Mouse (Mus musculus) kidney, embryonic 14.5 days (tissue): ENCODE data around the gene Adam8. TPM values are rescaled to one million over a fixed set of nuclear protein-coding genes. Genes with fewer than 3 reads are reported as not detected.

ENCODE experiments used
- ATAC-seq: fragments of 200-750 bp; cut with Nextera tagmentation; 2 replicates; pipeline ENCODE4 v1.8.0; 2017; ENCODE audit warnings: moderate number of reproducible peaks, mild to moderate bottlenecking, moderate TSS enrichment, moderate library complexity; ENCODE audit not compliant: low FRiP score, low TSS enrichment
- H3K27ac ChIP-seq: fragments of 300-500 bp; sonication (generic); 2 replicates; pipeline ENCODE4 v1.5.1; 2014; ENCODE audit warnings: low read depth, mild to moderate bottlenecking, low read length, moderate library complexity, mixed read lengths
- H3K27me3 ChIP-seq: fragments of 300-500 bp; sonication (generic); 2 replicates; pipeline ENCODE4 v1.6.1; 2014; ENCODE audit warnings: mild to moderate bottlenecking, low read length; ENCODE audit not compliant: control insufficient read depth, insufficient read depth
- H3K36me3 ChIP-seq: fragments of 300-500 bp; sonication (generic); 2 replicates; pipeline ENCODE4 v1.6.1; 2014; ENCODE audit warnings: low read length, mixed read lengths; ENCODE audit not compliant: control insufficient read depth, insufficient read depth
- H3K4me1 ChIP-seq: fragments of 300-500 bp; sonication (generic); 2 replicates; pipeline ENCODE4 v1.6.1; 2014; ENCODE audit warnings: low read length, mixed read lengths; ENCODE audit not compliant: control insufficient read depth, insufficient read depth
- H3K4me2 ChIP-seq: fragments of 300-500 bp; sonication (generic); replicated peaks from 2 replicates; pipeline ENCODE4 v1.6.1; 2014; ENCODE audit warnings: low read depth, mild to moderate bottlenecking, low read length
- H3K4me3 ChIP-seq: fragments of 300-500 bp; sonication (generic); 2 replicates; pipeline ENCODE4 v1.5.1; 2014; ENCODE audit warnings: mild to moderate bottlenecking, low read length
- H3K9ac ChIP-seq: fragments of 300-500 bp; sonication (generic); 2 replicates; pipeline ENCODE4 v1.6.1; 2014; ENCODE audit warnings: low read depth, mild to moderate bottlenecking, low read length, moderate library complexity
- H3K9me3 ChIP-seq: fragments of 300-500 bp; sonication (generic); 2 replicates; pipeline ENCODE4 v1.6.1; 2016; ENCODE audit warnings: low read length; ENCODE audit not compliant: control insufficient read depth
- WGBS: fragments of 180-500 bp; shearing (Covaris S2); extraction: QIAGEN DNeasy Blood & Tissue Kit; methylation state at CpG from one replicate; pipeline ENCODE4 v1.1.7; 2014; 5-methylcytosine and 5-hydroxymethylcytosine counted together
- polyA plus RNA-seq: library from polyadenylated mRNA; unstranded; fragments of >200 nt; fragmentation: Nextera tagmentation; extraction: Ambion mirVana; gene quantifications from 2 replicates; pipeline ENCODE4 v1.2.1, GENCODE M21; 2014

The Adam8 gene
- polyA plus RNA-seq, 1 experiment from 2014 or later: 0.85 TPM

- no peak overlapping the region for H3K27ac ChIP-seq
- H3K9me3 ChIP-seq: no peaks in the 10 kb centered on the region
- H3K9ac ChIP-seq: no peak overlapping the region
- H3K4me1 ChIP-seq: no peaks in the 10 kb centered on the region
- no peak overlapping the region for H3K4me3 ChIP-seq
- WGBS: 94% methylated on average over 9 of the region's 9 CpGs
- no peak overlapping the region for H3K4me2 ChIP-seq
- peaks cover 50% of the 10 kb centered on the region for H3K36me3 ChIP-seq
- H3K27me3 ChIP-seq: no peaks in the 10 kb centered on the region
- no peak for ATAC-seq
These were observed 14.7 kb upstream of the Adam8 start for GRCm38 (mm10) chr7:140006861-140007611.

GRCm38 (mm10) chr7:140004666-140005065, 12.3 kb upstream of the Adam8 start:
- H3K27me3 ChIP-seq: no peaks in the 10 kb centered on the region
- H3K9ac ChIP-seq: no peak overlapping the region
- peaks cover 68% of the 10 kb centered on the region for H3K36me3 ChIP-seq
- no peaks in the 10 kb centered on the region for H3K9me3 ChIP-seq
- H3K4me3 ChIP-seq: no peak overlapping the region
- H3K27ac ChIP-seq: no peak overlapping the region
- H3K4me1 ChIP-seq: no peaks in the 10 kb centered on the region
- ATAC-seq: no peak
- 93% methylated on average over 8 of the region's 8 CpGs for WGBS
- no peak overlapping the region for H3K4me2 ChIP-seq

GRCm38 (mm10) chr7:140001086-140001740, 8.9 kb upstream of the Adam8 start:
- Histone ChIP-seq H3K9me3 (no peaks in the 10 kb centered on the region), H3K27me3 (no peaks in the 10 kb centered on the region), H3K4me3 (no peak overlapping the region), H3K4me2 (no peak overlapping the region), H3K4me1 (no peaks in the 10 kb centered on the region), H3K9ac (no peak overlapping the region), H3K27ac (no peak overlapping the region), H3K36me3 (peaks cover 83% of the 10 kb centered on the region)
- 62% methylated on average over 12 of the region's 12 CpGs for WGBS
- no peak for ATAC-seq

DNA sequence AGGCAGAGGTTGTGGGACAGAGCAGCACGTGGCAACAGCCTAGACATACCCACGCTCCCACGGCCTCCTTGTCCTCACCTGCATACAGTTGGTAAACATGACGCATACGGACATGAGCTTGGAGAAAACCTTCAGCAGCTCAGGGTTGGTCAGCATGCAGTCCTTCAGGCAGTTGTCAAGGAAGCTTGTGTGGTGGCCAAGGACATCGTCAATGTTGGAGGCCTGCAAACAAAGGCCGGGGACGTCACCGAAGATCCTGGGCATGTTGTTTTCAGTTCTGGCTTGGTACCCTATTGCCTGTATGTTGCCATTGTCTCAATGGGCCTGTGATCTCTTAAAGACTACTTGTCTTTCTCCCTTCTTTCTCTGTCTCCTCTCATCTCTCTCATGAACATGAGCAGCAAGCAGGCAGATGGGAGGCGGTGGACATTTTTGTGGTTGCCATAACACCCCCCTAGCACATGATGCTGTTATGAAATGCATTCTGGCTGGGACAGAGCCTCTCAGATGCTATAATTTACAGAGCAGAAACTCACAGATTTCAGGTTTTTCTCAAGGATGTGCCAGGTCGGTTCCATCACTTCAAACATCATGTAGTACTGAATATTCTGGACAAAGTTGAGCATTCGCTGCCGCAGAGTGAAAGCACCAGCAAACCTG, 6.5 kb upstream of the Adam8 start:
- Histone ChIP-seq H3K4me1 (no peaks in the 10 kb centered on the region), H3K27me3 (no peaks in the 10 kb centered on the region), H3K9me3 (no peaks in the 10 kb centered on the region), H3K9ac (no peak overlapping the region), H3K27ac (no peak overlapping the region), H3K4me3 (no peak overlapping the region), H3K36me3 (peaks cover 74% of the 10 kb centered on the region), H3K4me2 (no peak overlapping the region)
- no peak for ATAC-seq
- WGBS: 97% methylated on average over 13 of the region's 13 CpGs

DNA sequence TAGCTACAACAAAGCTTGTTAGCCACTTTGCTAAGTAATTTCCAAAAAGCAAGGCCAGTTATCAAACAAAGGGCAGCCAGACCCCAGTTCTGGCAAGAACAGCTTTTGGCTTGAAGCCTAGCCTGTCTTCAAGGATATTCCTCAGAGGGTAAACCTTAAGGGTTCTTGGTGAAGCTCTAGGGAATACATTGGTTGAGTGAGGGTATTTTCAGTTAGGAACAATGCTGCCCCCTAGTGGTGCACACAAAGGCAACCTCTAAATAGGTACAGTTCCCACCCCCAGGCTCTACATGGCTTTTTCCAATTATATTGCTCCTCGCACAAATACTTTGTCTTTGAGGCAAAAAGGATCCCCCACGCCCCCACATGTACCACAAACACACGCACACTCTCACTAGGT, 2.3 kb upstream of the Adam8 start:
- ATAC-seq: no peak
- no peak overlapping the region for H3K9ac ChIP-seq
- no peaks in the 10 kb centered on the region for H3K27me3 ChIP-seq
- no peaks in the 10 kb centered on the region for H3K9me3 ChIP-seq
- WGBS: 45% methylated on average over 3 of the region's 3 CpGs
- no peak overlapping the region for H3K4me2 ChIP-seq
- H3K4me3 ChIP-seq: no peak overlapping the region
- H3K36me3 ChIP-seq: peaks cover 44% of the 10 kb centered on the region
- H3K4me1 ChIP-seq: no peaks in the 10 kb centered on the region
- H3K27ac ChIP-seq: no peak overlapping the region

GRCm38 (mm10) chr7:139994202-139994601, 1.8 kb upstream of the Adam8 start:
- Histone ChIP-seq H3K4me1 (no peaks in the 10 kb centered on the region), H3K4me3 (no peak overlapping the region), H3K27me3 (no peaks in the 10 kb centered on the region), H3K9ac (no peak overlapping the region), H3K9me3 (no peaks in the 10 kb centered on the region), H3K4me2 (no peak overlapping the region), H3K27ac (no peak overlapping the region), H3K36me3 (peaks cover 39% of the 10 kb centered on the region)
- 80% methylated on average over 4 of the region's 4 CpGs for WGBS
- no peak for ATAC-seq

GRCm38 (mm10) chr7:139993532-139993931, 1.2 kb upstream of the Adam8 start:
- Histone ChIP-seq H3K9ac (no peak overlapping the region), H3K4me1 (no peaks in the 10 kb centered on the region), H3K27ac (no peak overlapping the region), H3K4me3 (no peak overlapping the region), H3K36me3 (peaks cover 33% of the 10 kb centered on the region), H3K9me3 (no peaks in the 10 kb centered on the region), H3K27me3 (no peaks in the 10 kb centered on the region), H3K4me2 (no peak overlapping the region)
- WGBS: 92% methylated on average over 6 of the region's 6 CpGs
- ATAC-seq: no peak

DNA sequence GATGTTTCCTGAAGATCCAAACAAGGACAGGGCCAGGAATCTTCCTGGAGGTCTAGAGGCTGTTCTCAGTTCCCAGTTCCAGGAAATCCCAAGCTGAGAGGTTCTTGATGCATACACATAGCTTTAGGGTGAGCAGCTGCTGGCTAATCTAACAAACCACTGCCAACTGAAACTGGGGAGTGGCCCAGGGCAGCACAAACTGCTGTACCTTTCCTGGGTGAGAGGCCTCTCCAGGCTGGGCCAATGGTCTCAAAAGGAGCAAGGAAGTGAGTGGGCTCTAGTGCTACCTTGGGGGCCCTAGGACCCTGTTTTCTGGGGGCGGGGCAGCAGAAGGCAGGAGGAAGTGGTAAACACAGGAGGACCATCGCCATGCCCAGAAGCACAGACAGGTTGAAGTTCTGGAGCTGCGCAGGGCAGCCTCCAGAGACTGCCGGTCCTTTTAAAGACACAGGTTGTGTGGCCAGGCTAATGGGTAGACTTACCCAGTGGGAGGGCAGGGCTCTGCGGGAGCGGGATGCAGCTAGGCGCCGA, 1.4 kb downstream of the Adam8 start:
- no peak for ATAC-seq

GRCm38 (mm10) chr7:139988272-139988671, 4.1 kb downstream of the Adam8 start:
- Histone ChIP-seq H3K4me2 (no peak overlapping the region), H3K27ac (no peak overlapping the region), H3K4me1 (no peaks in the 10 kb centered on the region), H3K9me3 (no peaks in the 10 kb centered on the region), H3K9ac (no peak overlapping the region), H3K4me3 (no peak overlapping the region), H3K27me3 (no peaks in the 10 kb centered on the region), H3K36me3 (no peaks in the 10 kb centered on the region)
- WGBS: 86% methylated on average over 9 of the region's 9 CpGs
- ATAC-seq: no peak

More for the DNA sequence above, 1.4 kb downstream of the Adam8 start:
- no peak overlapping the region for H3K9ac ChIP-seq
- H3K4me2 ChIP-seq: no peak overlapping the region
- no peaks in the 10 kb centered on the region for H3K27me3 ChIP-seq
- no peak overlapping the region for H3K27ac ChIP-seq
- H3K9me3 ChIP-seq: no peaks in the 10 kb centered on the region
- no peak overlapping the region for H3K4me3 ChIP-seq
- H3K4me1 ChIP-seq: no peaks in the 10 kb centered on the region
- 75% methylated on average over 8 of the region's 8 CpGs for WGBS
- H3K36me3 ChIP-seq: peaks cover 7% of the 10 kb centered on the region
